Mouse (Mus musculus): ENCODE measurements at regions not wholly inside any gene's neighbourhood (a gene's known extent, or its start where the extent isn't known, plus 50 kb on each side); places are given as distances from the start of the nearest gene placed in this dataset.

- Histone ChIP-seq H3K36me3 (ENCODE audit: control insufficient read depth, insufficient read depth) (no peaks in the 10 kb centered on the region), H3K79me2 (ENCODE audit: control insufficient read depth, insufficient read depth) (no peaks in the 10 kb centered on the region), H3K4me2 (ENCODE audit: low read depth) (no peak overlapping the region), H3ac (ENCODE audit: control insufficient read depth, insufficient read length) (no peak overlapping the region), H3K27me3 (ENCODE audit: control insufficient read depth, insufficient read depth, insufficient read length) (no peaks in the 10 kb centered on the region), H3K4me3 (no peak overlapping the region)
- TF ChIP-seq POLR2AphosphoS2 (IDR thresholded peaks at IDR 0.05; ENCODE audit: insufficient read length, low read depth): no peak
- no peak for TF ChIP-seq SRF (IDR thresholded peaks at IDR 0.05; ENCODE audit: control insufficient read depth, insufficient read length, low read depth)
- TF ChIP-seq POLR2A (IDR thresholded peaks at IDR 0.05; ENCODE audit: insufficient read length, low read depth): no peak
- 0 out of 2 replicates have a peak, but pooled peaks have one; percentile 44 for TF ChIP-seq CEBPB (IDR thresholded peaks at IDR 0.05; ENCODE audit: insufficient read depth, poor library complexity, severe bottlenecking)
Observed at GRCm38 (mm10) chr4:28588745-28589530, 224.0 kb upstream of the Epha7 start.
